Mouse (Mus musculus) lung, adult 2 months (tissue): ENCODE measurements at regions not wholly inside any gene's neighbourhood (a gene's known extent, or its start where the extent isn't known, plus 50 kb on each side); places are given as distances from the start of the nearest gene placed in this dataset.

Experiments
- DNase-seq: peaks from one replicate; pipeline ENCODE4 v3.0.0; 2022
- H3K4me1 ChIP-seq: fragments of 200-500 bp; 2 replicates; pipeline ENCODE4 v1.6.1; 2011; ENCODE audit warnings: low read length; ENCODE audit not compliant: control insufficient read depth, insufficient read depth
- H3K4me3 ChIP-seq: fragments of 200-500 bp; replicated peaks from 2 replicates; pipeline ENCODE3; 2011; ENCODE audit warnings: low read depth, mild to moderate bottlenecking, control low read depth, low read length; ENCODE audit errors: extremely low read depth
- CTCF ChIP-seq: fragments of 200-500 bp; IDR thresholded peaks from 2 replicates; pipeline ENCODE4 v1.5.1; 2011; ENCODE audit warnings: mild to moderate bottlenecking, low read length, control low read depth; ENCODE audit not compliant: insufficient read depth
- POLR2A ChIP-seq: fragments of 200-500 bp; IDR thresholded peaks from 2 replicates; pipeline ENCODE4 v1.6.1; 2011; ENCODE audit warnings: low read depth, mild to moderate bottlenecking, control low read depth, low read length, borderline replicate concordance; ENCODE audit errors: extremely low read depth
- WGBS: fragments of 180-500 bp; shearing (Covaris S2); methylation state at CpG from one replicate; pipeline ENCODE4 v1.1.7; 2018; 5-methylcytosine and 5-hydroxymethylcytosine counted together

GRCm38 (mm10) chr7:37837372-37837771, 63.9 kb upstream of the Zfp536 start:
- WGBS, result 80% methylated on average over 5 of the region's 5 CpGs
- Histone ChIP-seq H3K4me3 (no peak overlapping the region), H3K4me1 (no peaks in the 10 kb centered on the region)
- TF ChIP-seq POLR2A (no peak), CTCF (no peak)
- no peak for DNase-seq

- DNase-seq, result no peak
- H3K4me3 ChIP-seq, result no peak overlapping the region
- 85% methylated on average over 8 of the region's 8 CpGs for WGBS
- TF ChIP-seq CTCF (no peak), POLR2A (no peak)
- no peaks in the 10 kb centered on the region for H3K4me1 ChIP-seq
Measured at GRCm38 (mm10) chr7:37833420-37833819, 60.0 kb upstream of the Zfp536 start.

GRCm38 (mm10) chr7:37832322-37832721, 58.9 kb upstream of the Zfp536 start:
- TF ChIP-seq CTCF, result no peak
- DNase-seq, result no peak
- no peak overlapping the region for H3K4me3 ChIP-seq
- WGBS, result 66% methylated on average over 4 of the region's 4 CpGs
- no peaks in the 10 kb centered on the region for H3K4me1 ChIP-seq

- DNase-seq, result no peak
- no peaks in the 10 kb centered on the region for H3K4me1 ChIP-seq
- WGBS, result 81% methylated on average over 5 of the region's 5 CpGs
- no peak overlapping the region for H3K4me3 ChIP-seq
- TF ChIP-seq CTCF (no peak), POLR2A (no peak)
Measured at GRCm38 (mm10) chr7:37825766-37826165, 52.3 kb upstream of the Zfp536 start.
